Mouse (Mus musculus) brown adipose tissue, adult 24 weeks (tissue): ENCODE results near the gene Gm281. TPM values are rescaled to one million over a fixed set of nuclear protein-coding genes. Genes with fewer than 3 reads are reported as not detected.

Experiments
- polyA plus RNA-seq: library from polyadenylated mRNA; stranded (reverse); fragments of >200 nt; gene quantifications from 2 replicates; pipeline ENCODE4 v1.2.4, GENCODE M21; 2012; ENCODE audit not compliant: missing spikeins, insufficient read depth, insufficient read length

Gene Gm281
- polyA plus RNA-seq, 1 experiment = not detected

Other genes starting within 250 kb of the Gm281 start
- not detected in 2 replicates for gene Sntn, start 243.6 kb downstream of the Gm281 start, polyA plus RNA-seq
- 5.2 and 10.3 TPM in 2 replicates for gene Atxn7, start 47.0 kb upstream of the Gm281 start, polyA plus RNA-seq
- gene Thoc7, start 47.4 kb upstream of the Gm281 start, polyA plus RNA-seq = 102 and 127 TPM in 2 replicates
- 93.7 and 107 TPM in 2 replicates for gene Psmd6, start 206.5 kb upstream of the Gm281 start, polyA plus RNA-seq